ENCODE assay signal across 1 mouse cellular context in genomic region chr6:100276344-100276743, GRCm38 (mm10).
TF ChIP-seq lines count a peak whose summit lies in the region.

No protein-coding gene starts in this region.

TF ChIP-seq in MEL, 35 proteins besides CTCF, POLR2A, EP300 and RAD21 (continued from another document):
- TF ChIP-seq MAX (IDR thresholded peaks at IDR 0.05; ENCODE audit: low read length): no peak
- no peak for TF ChIP-seq TBP (IDR thresholded peaks at IDR 0.05; ENCODE audit: low read depth, low read length)
- no peak for TF ChIP-seq UBTF (IDR thresholded peaks at IDR 0.05; ENCODE audit: borderline replicate concordance, insufficient read depth, low read depth, low read length)
- TF ChIP-seq ZKSCAN1 (IDR thresholded peaks at IDR 0.05; ENCODE audit: low read depth, low read length): no peak
- TF ChIP-seq POLR2AphosphoS5 (IDR thresholded peaks at IDR 0.05; ENCODE audit: borderline replicate concordance, low read depth, low read length): no peak
- no peak for TF ChIP-seq ZMIZ1 (IDR thresholded peaks at IDR 0.05; ENCODE audit: low read depth, low read length)
- TF ChIP-seq TAL1 (IDR thresholded peaks at IDR 0.05; ENCODE audit: low read length): peak; percentile 64
- no peak for TF ChIP-seq MYC (IDR thresholded peaks at IDR 0.05; ENCODE audit: low read depth, low read length)
- no peak for TF ChIP-seq CHD1 (IDR thresholded peaks at IDR 0.05; ENCODE audit: low read depth, low read length)
- no peak for TF ChIP-seq HCFC1 (IDR thresholded peaks at IDR 0.05; ENCODE audit: low read depth, low read length)
TF ChIP-seq in MEL: peak in this region for 5.
